Mouse (Mus musculus) thymus, postnatal 4 days (tissue): ENCODE results near the gene Dll1.

Source experiments
- DNase-seq: peaks from one replicate; pipeline ENCODE4 v3.0.0; 2021

Gene Dll1

GRCm38 (mm10) chr17:15378413-15379109, 1.9 kb upstream of the Dll1 start:
- no peak for DNase-seq

GRCm38 (mm10) chr17:15377901-15378300, 1.2 kb upstream of the Dll1 start:
- no peak for DNase-seq

GRCm38 (mm10) chr17:15375701-15376493, 775 bp downstream of the Dll1 start:
- peak; percentile 58 for DNase-seq

- peak; percentile 20 for DNase-seq
Observed at GRCm38 (mm10) chr17:15375224-15375623, 1.4 kb downstream of the Dll1 start.

- peak; percentile 27 for DNase-seq
Observed at GRCm38 (mm10) chr17:15374321-15375141, 2.1 kb downstream of the Dll1 start.

- no peak for DNase-seq
Observed at GRCm38 (mm10) chr17:15372931-15373652, 3.6 kb downstream of the Dll1 start.

- no peak for DNase-seq
Observed at GRCm38 (mm10) chr17:15371967-15372835, 4.5 kb downstream of the Dll1 start.

- no peak for DNase-seq
Observed at GRCm38 (mm10) chr17:15370401-15370800, 6.3 kb downstream of the Dll1 start.

- no peak for DNase-seq
Observed at GRCm38 (mm10) chr17:15365650-15366049, 11.0 kb downstream of the Dll1 start.

GRCm38 (mm10) chr17:15363656-15364055, 13.0 kb downstream of the Dll1 start:
- DNase-seq = no peak

GRCm38 (mm10) chr17:15357071-15357470, 19.6 kb downstream of the Dll1 start:
- no peak for DNase-seq

- DNase-seq = no peak
Observed at GRCm38 (mm10) chr17:15356526-15356925, 20.1 kb downstream of the Dll1 start.

GRCm38 (mm10) chr17:15355072-15355471, 21.6 kb downstream of the Dll1 start:
- DNase-seq = no peak

GRCm38 (mm10) chr17:15354006-15354405, 22.7 kb downstream of the Dll1 start:
- no peak for DNase-seq

- no peak for DNase-seq
Observed at GRCm38 (mm10) chr17:15352869-15353610, 23.6 kb downstream of the Dll1 start.

- no peak for DNase-seq
Observed at GRCm38 (mm10) chr17:15350152-15350551, 26.5 kb downstream of the Dll1 start.

GRCm38 (mm10) chr17:15343071-15343822, 33.4 kb downstream of the Dll1 start:
- DNase-seq = no peak

- no peak for DNase-seq
Observed at GRCm38 (mm10) chr17:15337906-15338305, 38.8 kb downstream of the Dll1 start.

- DNase-seq = no peak
Observed at GRCm38 (mm10) chr17:15329740-15330318, 46.8 kb downstream of the Dll1 start.

- no peak for DNase-seq
Observed at GRCm38 (mm10) chr17:15327106-15327505, 49.6 kb downstream of the Dll1 start.
